Mouse (Mus musculus) fibroblast of lung, adult 2 months (primary cell): ENCODE measurements at regions not wholly inside any gene's neighbourhood (a gene's known extent, or its start where the extent isn't known, plus 50 kb on each side); places are given as distances from the start of the nearest gene placed in this dataset.
"Not testable (repeated sequence)": the region's sequence is repeated elsewhere in the genome, so short reads cannot be mapped to it uniquely, and the experiment has no call there.

ENCODE experiments used
- DNase-seq: peaks from one replicate; pipeline ENCODE4 v3.0.0-alpha.2; 2011; ENCODE audit warnings: low read depth

DNA sequence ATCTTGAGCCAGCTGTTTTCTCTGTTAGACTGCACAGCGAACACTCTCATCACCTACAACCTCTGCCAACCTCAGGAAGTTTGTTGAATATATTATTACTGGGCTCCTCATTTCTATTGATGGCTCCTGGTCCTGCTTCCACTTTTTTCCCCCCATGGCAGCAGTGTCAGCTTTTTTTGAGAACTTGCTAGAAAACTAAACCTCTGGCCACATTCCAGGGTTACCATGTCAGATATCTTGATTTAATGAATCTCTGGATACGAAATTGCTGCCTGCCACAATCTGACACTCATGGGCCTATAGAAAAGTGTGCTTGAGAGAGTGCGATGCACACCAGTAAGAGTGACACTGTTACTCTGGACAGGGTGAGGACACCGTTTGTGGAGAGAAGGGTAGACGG is 170.6 kb upstream of the Slc25a13 start:
- no peak for DNase-seq

DNA sequence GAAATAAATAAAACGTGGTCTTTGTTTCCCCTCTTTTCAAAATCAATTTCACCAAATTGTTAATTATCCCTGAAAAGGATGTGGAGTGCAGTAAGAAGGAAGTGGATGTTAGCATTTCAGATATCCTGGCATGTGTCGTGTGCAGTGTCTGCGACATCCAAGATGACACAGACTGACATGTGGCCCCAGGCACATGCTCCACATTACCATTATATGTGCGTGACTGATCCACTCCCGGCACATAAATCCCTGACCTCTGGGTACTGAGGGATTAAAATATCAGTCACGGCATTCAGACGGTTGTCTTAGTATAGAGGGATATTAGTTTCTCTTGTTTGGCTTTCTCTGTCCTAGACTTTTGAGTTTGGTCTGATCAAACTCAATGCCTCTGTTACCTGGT is 168.0 kb upstream of the Slc25a13 start:
- no peak for DNase-seq

DNA sequence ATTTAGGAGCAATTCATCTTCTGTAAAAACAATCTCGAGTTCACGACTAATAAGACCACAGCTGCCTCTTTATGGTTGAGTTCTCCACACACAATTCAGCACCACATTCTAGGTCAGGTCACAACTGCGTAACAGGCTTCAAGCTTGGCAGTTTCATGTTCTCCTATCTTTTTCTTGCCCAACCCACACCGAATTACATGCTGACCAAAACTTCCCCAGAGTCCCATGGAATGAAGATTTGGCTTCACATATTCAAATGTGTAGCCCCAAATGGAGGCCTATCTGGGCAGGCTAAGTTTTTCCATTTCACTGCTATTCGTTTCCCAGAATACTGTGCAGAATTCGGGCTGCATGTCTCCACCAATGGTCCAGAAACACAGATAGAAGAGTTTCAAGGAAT is 167.5 kb upstream of the Slc25a13 start:
- DNase-seq: no peak

DNA sequence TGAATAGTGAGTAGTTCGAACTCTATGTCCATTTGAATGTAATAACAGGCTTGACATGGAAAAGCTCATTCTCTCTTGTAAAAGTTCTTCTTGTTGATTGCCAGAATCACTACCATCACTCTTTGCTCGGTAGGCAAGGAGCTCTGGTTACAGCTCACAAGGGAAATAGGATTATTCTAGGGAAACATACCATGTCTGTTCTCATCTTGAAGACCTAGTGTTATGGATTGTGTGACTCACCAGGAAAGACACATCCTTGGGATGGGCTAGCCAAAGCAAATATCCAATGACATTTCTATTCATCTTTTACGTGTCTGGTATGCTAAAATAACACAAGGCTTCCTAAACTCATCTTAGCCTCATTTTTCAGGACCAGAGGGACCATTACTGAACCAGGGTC is 155.4 kb upstream of the Slc25a13 start:
- DNase-seq: no peak

DNA sequence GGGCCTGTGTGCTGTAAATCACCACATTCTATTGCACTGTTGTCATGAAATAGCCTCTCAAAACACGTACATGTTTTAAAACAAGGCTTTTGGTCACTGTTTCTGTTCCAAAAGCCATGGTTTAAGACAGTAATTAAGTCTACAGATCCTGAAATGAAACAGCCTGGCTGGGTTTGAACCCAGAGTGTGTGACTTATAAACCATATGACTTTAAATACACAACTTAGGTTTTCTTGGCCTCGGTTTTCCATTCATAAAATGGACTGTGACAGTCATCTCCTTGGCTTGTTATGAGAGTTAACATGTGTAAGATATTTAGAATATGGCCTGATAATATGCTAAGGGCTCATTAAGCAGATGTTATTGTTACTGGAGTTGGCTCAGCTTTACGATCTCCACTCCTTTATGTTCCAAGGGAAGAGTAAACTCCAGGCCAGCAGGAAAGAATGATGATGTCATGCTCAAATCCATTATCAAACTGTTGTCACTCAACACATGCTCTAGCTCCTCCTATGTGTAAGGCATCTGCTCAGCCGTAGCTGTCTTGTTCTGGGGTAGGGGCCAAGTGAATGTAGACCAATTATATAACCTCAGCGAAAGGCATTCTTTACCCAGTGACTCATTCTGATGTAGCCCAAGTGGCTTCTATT is 154.6 kb upstream of the Slc25a13 start:
- peak; percentile 26 for DNase-seq

DNA sequence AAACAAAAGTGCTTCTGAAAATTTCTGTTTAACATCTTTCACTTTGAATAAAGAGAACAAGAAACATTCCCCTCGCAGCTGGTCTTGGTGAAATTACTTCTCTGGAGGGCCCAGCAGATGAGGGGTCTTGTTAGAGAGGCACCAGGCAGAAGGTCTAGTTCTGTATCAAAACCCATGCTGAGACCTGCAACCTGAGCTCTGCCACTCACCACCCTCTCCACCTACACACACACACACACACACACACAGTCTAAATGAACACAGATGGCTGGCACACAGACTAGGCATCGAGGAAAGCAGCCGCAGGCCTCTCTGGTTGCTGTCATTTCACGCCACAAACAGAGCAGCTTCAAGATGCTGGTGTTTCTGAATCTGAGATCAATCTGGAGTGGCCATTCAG is 147.1 kb upstream of the Slc25a13 start:
- DNase-seq: no peak

DNA sequence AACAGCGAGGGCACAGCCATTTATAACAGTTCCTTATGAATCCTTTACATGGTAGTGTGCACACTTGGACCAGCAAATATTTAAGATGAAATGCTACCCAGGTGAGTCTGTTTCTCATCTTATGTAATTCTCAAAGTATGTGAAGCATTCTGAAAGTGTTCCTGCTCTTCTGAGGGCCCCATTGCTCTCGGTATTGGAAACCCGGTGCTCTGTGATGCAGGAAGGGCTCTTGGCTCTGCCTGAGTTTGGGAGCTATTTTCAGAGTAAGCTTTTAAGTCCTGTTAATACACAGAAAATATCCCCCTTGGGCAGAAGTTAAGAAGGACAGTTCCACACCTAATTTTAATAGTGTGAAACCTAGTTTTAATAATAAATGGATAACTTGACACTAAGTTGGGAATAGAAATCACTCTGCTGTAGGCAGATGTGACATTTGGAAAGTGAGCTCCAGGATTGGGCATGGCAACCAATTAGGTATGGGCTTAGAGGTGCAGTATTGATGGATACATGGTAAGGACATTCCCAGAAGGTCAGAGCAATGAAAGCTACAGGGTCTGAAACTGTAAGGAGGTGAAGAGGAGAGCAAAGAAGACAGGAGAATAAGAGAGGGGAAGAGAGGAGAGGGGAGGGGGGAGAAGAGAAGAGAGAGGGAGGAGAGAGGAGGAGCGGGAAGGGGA is 145.8 kb upstream of the Slc25a13 start:
- DNase-seq: no peak

DNA sequence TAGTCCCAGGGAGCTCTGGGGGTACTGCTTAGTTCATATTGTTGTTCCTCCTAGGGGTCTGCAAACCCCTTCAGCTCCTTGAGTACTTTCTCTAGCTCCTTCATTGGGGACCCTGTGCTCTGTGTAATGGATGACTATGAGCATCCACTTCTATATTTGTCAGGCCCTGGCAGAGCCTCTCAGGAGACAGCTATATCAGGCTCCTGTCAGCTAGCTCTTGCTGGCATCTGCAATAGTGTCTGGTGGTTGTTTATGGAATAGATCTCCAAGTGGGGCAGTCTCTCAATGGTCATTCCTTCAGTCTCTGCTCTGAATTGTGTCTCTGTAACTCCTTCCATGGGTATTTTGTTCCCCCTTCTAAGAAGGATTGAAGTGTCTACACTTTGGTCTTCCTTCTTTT is 144.2 kb upstream of the Slc25a13 start:
- not testable (repeated sequence) for DNase-seq

DNA sequence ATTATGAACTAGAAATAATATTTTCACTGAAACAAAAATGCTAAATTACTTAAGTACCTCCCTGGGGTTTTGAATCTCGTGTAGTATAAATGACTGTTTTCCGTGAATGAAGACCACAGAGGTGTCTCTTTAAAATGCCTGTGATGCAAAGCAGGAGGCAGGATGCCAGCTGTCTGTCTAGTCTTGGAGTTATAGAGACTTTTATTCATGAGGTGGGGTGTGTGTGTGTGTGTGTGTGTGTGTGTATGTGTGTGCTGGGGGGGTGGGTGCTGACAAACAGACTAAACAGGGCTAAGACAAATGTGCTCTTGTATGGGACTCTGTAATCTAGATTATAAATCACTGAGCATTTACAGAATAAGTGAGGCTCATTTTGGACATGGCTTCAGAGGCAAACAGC is 140.5 kb upstream of the Slc25a13 start:
- no peak for DNase-seq

DNA sequence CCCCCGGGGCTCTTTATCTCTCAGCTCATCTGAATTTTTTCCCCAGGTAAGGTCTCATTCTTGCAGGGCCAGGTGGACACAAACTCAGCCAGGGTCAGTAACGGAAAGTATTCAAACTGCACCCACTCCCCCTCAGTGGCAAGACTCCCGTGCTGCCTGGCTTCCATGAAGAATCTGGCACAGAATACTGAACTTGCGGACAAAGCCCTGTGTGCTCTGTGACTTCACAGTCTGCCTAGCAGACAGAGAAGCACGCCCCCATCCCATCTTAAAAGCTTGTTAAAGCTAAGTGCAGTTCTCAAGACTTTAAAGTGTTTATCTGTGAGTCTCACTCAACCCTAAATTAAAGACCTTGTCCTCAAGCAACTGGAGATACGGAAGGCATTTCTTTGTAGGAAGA is 140.0 kb upstream of the Slc25a13 start:
- DNase-seq: no peak

DNA sequence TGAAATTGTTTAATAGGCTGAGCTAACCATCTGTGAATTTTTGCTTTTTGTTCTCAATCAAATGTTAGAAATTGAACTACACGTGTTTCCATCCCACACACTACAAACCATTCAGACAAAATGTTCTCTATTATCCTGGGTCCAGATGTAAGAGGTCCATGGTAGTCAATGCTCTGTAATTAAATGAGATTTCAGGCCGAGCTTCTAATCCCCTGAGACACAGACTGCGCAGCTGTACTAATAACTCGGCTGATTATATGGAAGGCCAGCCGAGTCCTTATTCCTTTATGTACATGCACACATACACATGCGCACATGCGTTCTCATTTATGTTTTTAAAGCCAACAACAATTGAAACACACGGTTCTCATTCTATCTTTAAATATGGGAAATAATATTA is 118.3 kb upstream of the Slc25a13 start:
- DNase-seq: no peak

DNA sequence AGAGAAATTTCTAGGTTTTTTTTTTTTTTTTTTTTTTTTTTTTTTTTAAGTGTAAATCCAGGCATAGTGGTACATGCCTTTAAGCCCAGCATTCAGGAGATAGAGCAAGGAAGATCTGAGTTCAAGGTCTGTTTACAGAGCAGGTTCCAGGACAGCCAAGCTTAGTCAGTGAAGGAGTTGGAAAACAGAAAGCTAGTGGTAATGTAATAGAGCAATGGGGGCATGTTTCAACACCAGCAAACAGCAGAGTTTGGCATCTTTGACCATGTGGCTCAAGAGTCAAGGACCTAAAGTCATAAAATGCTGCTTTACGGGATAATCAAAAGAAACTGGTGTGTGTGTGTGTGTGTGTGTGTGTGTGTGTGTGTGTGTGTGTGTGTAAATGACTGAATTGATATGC is 113.3 kb upstream of the Slc25a13 start:
- DNase-seq: no peak

DNA sequence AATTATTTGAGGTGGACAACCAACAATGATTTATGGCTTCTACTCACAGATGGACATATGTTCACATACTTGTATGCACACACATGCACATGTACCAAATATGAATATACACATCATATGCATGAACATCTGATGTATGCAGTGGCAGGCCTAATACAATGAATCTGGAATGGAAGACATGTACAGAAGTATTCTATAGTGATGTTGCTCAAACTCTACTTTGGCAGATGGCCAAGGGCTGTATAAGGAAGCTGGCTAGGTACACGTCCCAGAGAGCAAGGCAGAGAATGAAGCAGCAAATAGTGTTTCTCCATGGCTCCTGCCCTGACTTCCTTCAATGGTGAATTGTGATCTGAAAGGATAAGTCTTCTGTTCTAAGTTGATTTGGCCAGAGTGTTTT is 108.5 kb upstream of the Slc25a13 start:
- no peak for DNase-seq

DNA sequence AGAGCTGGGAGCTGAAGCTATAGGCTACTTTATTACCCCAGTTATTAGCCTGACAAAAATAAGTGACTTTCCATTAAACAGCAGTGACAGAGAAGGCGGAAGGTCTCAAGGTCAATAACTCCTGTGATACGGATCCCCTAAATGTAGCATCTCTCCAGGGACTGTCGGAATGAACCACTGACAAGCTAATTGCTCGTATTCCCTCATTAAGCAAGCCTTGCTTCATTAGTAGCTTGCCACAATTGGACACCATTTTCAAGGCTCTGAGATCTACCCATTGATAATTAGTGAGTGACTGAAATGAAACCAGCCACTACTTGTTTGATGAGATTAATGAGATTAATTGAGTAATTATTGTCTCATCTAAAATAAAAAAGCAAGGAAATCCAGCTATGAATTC is 99.8 kb upstream of the Slc25a13 start:
- DNase-seq: no peak

DNA sequence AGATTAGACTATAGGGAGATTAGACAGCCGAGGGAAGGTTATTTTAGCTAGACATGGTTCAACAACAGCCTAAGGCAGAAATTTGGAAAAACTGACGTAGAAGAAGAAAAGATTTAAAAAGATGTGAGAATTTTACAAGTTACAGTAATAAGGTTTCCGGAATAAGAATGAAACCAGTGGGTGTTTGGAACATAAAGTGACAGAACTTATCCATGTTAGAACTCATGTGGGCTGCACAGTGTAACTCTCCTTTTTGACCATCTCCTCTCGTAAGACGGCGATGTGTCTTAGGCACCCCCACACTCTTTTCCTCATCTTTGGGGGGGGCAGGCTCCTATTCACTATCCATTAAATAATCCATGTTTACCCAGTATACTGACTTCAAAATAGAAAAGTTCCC is 96.2 kb upstream of the Slc25a13 start:
- DNase-seq: no peak

DNA sequence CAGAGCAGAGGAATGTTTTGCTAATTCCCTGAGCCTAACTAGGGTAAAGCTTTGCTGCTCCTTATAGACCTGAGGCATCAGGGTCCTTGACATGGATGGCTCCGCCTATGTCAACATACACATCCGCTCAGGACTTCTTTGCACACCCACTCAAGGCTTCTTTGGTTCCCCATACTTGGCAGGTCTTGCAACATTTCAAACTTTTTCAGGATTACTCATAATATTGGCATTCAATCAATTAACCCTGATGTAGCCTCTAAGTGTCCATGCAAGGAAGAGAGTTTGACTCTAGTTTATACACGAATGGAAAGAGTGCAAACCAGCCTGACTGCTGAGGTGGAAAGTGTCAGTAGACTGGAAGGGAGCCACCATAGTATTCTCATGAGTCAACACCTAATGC is 93.2 kb upstream of the Slc25a13 start:
- DNase-seq: peak; percentile 41

DNA sequence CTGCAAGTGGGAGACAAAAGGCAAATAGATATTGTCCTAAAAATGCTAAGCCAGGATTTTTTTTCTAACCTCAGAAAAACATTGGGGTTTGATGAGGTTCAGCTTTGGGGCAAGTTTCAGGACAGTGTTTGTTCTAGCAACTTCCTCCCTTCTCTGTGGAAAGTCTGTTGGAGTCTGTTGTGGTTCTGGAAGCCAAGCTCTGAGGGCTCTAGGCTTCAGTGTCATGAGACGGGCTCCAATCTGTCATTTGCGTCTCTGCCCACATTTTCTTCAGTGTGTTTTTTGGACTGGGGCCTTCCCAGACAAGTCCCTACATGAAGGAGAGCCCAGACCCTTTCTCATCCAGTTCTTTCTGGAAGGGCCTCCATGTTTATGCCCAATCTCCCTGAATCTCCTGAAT is 90.6 kb upstream of the Slc25a13 start:
- peak; percentile 44 for DNase-seq

DNA sequence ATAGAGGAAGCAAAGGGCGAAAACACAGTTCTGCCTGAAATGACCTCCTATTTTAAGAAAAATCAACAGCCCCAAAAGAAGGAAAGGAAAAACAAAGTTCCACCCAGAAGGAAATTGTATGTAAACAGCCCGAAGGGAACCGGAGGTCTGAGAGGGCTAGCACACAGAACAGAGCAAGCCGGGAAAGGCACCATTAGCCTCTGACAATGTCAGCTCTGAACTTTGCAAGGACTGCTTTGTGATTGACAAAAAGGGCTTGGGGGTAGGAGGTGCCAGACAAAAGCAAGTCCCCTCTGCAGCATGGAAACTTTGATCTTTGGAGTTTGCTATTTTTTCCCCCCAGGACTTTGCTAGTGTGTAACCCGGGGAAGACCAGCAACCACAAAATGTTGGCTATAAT is 86.8 kb upstream of the Slc25a13 start:
- DNase-seq: no peak

DNA sequence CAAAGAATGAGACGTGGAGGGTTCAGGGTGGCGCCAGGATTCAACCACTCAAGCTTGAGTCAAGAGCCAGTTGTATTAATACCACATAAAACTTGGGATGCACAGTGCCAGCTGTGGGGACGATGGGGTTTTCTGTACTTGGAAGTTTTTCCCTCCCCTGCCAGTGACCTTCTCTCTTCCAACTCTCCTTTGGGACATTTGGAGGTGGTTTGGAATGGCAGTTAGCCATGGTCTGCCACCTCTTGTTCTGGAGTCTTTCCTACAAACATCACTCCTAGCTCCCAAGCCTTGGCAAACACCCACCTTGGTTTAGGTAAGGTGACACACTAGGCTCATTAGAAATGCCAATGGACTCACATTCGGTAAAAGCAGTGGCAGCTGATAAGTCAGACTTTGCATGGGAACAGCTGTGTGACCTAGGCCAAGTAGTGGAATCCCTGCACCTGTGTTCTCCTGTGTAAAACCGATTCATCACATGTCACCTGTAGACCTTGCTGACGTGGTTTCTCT is 84.1 kb upstream of the Slc25a13 start:
- no peak for DNase-seq

DNA sequence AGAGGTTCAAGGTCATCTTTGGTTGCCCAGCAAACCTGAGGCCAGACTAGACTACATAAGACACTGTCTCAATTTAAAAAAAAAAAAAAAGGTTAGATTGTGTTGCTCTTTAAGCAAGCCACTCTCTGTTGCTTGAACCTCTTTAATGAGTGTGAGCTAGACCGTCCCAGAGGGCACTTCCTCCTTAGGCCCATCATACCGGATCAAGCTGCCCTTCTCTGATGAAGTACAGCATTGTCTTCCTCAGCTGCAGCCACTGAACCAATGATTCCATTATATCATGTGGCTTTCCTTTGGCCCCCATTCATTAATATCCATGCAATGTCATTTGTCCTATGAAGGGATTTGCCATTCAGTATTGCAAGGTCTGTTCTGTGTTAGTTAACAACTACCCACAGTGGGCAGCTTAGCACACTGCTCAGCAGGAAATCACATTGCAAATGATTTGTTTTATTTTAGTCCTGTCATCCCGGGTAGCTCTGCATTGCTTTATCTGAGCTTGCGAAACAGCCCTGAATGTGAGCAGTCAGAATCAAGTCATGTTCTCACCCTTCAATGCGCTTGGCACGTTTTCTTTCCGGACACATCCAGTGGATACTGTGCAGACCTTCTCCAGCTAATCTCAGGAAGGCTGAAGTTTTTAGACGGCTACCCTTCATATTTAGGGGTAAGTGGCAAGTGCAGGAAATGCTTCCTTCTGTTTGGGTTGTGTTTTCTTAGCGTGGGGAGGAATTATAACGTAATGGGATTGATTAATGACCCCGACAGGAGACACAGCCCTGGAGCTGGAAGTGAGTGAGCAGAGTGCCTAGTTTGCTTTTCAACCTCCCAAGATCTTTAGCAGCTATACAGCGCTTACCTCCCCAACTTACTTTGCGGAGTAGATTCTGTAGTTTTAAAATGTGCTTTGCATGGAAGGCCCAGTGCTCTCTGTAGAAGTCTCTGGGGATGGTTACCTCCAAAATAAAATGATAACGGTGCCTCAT is 82.2 kb upstream of the Slc25a13 start:
- peak; percentile 29 for DNase-seq

DNA sequence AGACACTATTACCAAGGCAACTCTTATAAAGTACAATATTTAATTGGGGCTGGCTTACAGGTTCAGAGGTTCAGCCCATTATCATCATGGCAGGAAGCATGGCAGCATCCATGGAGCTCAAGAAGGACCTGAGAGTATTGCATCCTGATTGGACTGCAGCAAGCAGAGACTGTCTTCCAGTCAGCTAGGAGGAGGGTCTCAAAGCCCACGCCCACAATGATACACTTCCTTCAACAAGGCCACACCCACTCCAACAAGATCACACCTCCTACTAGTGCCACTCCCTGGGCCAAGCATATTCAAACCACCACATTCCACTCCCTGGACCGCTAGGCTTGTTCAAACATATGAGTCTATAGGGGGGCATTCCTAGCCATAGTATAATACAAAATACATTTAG is 78.6 kb upstream of the Slc25a13 start:
- not testable (repeated sequence) for DNase-seq

DNA sequence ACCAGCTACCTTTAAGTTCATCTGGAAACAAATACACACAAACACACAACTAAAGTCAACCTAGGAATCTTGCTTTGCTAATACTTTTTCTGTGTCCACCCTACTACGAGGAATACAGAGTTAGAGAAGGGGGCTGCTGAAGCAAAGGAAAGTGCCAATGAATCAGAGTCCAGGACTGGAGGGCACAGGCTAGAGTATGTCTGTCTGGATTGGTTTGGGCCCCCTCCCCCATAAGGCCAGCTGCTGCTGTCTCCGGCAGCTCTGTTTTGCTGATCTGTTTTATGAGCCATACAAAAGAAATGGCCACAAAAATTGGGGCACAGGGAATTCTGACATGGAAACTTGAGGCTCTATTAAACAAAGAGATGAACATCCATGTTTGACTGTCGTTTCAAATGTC is 74.8 kb upstream of the Slc25a13 start:
- DNase-seq: no peak

DNA sequence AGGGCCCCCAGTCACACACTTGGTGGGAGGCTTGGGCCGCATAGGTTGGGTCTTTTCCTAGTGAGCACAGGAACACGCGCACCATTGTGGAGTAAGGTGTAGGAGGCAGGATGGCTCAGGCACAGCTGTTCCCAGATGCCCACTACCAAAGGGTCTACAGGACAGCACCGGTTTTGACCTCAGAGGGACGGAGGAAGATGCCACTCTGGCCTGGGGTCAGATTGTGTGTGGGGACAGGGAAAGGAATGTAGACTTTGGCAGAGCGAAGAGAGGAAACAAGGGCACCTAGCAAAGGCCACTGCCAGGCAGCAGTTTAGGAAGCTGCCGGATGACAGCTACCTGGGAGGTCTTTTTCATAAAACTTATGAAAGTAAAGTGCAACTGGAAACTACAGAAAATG is 73.5 kb upstream of the Slc25a13 start:
- no peak for DNase-seq
